Mouse (Mus musculus) ovary, postnatal 36 days (tissue): ENCODE data around the gene Dpt.

ENCODE experiments used
- DNase-seq: peaks from one replicate; pipeline ENCODE4 v3.0.0; 2022; ENCODE audit warnings: low spot score, mixed read lengths

Dpt gene

DNA sequence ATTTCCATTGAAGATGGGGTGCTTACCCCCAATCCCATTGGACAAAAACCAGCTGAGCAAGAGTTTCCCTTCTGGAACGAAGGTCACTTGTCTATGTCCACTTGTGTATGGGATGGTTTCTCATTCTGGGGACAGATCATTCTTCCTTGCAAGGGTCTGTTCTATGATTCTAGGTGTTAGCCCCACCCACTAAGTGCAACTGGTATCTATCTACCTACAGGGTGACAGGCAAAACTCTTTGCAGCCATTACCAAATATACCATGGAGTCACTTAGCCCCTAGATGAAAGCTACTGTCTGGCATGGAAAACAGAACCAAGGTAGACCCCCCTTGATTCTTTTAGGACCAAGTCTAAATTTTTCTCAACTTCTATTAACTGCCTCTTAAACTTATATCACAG lies 24.9 kb downstream of the Dpt start:
- no peak for DNase-seq

- DNase-seq, result no peak
Observed at GRCm38 (mm10) chr1:164821821-164822220, 25.4 kb downstream of the Dpt start.

DNA sequence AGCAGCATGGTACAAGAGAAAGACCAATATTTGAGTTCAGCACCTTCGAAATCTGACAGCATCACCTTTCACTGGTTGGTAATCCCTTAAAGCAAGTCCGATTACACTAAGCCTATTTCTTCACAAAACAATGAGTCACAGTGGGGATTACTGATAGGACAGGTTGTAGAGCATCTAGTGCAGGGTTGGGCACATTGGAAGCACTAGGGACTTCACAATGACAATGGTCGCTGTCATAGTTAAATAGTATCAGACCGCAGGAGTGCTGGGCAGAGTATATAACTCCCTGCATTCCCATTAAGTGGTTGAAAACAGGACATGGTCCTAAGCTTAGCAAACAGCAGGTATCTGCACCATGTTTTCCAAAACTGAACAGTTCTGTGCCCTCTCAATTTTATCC lies 25.8 kb downstream of the Dpt start:
- DNase-seq, result no peak

DNA sequence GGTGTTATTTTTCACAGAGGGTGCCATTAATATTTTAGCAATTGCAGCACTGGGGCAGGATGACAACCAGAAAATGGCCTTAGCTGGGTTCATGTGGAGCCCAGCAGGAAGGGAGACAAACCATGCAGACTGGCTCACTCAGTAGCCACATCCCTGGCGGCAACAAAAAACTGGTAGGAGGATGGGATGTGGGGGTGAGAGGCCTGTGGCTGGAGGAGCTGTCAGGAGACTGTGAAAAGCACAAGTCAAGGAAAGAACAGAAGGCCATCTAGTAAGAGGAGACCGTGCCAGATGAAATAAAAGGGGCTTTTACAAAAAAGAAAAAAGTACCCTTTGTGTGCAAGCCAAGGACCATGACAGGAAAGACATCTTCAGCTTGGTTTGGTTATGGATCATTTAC lies 28.5 kb downstream of the Dpt start:
- no peak for DNase-seq

DNA sequence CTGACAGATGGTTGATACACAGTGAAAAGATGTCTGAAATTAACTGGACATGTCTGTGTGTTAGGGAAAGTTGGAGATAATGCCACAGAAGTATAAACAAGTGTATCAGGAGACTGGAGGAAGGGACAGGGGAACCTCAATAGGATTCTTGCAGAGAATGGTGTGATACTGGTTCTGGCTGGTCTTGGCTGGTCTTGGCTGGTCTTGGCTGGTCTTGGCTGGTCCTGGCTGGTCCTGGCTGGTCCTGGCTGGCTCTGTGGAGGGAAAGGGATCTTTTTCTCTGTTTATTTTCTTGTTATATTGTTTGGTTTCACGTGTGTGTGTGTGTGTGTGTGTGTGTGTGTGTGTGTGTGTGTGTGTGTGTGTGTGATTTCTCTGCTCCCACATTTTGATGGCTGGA lies 33.4 kb downstream of the Dpt start:
- no peak for DNase-seq

DNA sequence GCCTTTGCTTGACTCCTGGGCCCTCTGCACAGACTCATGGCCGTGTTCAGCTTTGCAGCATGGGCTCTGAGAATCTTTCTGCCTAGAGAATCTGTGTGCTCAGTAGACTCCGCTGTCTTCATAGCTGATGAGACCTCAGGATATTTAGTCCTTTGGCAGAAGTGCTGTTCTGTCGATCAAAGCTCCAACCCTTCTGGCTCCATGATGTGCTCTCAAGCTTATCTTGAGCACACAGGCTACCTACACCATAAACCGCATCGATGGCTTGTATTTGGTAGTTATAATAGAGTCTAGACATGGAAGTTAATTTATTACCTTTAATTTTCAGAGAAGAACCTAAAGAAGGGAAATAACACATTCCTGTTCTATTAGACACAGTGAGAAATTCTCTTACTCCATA lies 36.0 kb downstream of the Dpt start:
- DNase-seq, result no peak

DNA sequence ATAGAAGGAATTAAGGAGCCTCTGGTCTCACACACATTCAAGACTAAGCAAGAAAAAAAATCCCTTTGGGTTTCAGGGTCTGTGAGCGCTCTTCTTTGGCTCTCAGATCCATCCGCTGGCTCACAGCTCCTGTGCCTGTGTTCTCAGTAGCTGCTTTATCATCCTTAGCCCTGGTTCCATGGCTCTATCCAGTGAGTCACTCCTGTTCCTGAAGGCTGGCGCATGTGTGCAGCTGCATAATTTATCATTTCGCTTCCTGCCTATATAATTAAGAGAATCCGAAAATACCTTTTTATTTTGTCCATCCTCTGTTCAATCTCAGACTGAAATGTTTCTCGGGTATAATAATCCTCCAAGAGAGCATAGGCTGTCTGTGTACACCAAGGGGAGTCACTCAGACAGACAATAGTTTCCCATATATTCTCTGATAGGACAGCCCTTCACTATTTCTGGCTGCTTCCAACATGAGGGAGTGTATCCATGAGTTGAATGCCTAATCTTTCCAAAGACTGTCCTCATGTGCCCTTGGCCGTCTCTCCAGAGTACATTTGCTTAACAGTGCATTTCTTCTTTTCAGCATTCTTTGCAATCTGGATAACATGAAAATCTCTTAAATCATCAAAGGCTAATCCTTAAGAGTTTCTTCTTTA lies 52.3 kb downstream of the Dpt start:
- no peak for DNase-seq

GRCm38 (mm10) chr1:164855700-164856099 lies 59.3 kb downstream of the Dpt start:
- DNase-seq, result peak; percentile 41

DNA sequence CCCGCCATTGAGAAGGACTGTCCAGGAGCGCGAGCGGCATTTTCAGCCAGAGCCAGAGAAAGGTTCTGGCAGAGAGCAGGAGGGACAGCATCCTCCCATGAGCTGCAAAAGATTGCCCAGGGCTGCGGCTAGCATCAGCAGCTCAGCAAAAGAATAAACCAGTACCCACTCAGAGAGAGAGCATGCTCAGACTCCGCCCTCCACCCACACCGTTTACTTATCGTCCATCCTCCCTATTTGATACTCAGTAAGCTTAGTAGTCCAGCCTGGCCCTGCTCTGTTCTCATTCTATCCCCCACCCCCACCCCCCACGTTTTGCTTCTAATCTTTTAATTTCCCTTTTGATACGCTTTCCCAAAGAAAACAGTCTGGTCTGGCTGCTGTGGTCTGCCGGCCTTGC lies 63.5 kb downstream of the Dpt start:
- DNase-seq, result no peak

DNA sequence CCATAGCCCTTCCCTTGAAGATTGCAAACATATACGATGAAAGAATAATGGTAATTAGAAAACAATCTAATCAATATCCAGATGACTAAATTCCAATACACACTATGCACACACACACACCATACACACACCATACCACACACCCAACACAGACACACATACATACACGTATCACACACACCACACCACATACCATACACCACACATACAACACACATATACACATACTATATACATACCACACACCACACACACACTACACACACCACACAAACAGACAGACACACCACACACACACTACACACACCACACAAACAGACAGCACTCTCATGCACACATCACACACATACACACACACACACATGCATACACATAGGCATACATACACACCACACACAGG lies 64.3 kb downstream of the Dpt start:
- DNase-seq, result no peak

DNA sequence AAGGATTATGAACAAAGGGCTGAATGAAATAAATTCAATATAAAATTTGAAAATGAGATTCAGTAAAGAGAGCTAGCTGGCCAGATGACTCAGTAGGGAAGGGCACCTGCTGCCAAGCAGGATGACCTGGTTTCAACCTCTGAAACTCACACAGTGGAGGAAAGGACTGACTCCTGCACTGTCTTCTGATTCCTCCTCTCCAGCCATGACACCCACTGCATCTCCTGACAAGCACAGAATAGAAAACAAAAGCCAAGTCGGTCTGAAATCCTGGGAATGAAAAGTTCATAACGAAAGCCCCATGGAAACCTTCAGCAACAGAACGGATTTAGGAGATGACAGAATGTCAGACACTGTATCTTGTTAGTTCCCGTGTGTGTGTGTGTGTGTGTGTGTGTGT lies 65.1 kb downstream of the Dpt start:
- no peak for DNase-seq

DNA sequence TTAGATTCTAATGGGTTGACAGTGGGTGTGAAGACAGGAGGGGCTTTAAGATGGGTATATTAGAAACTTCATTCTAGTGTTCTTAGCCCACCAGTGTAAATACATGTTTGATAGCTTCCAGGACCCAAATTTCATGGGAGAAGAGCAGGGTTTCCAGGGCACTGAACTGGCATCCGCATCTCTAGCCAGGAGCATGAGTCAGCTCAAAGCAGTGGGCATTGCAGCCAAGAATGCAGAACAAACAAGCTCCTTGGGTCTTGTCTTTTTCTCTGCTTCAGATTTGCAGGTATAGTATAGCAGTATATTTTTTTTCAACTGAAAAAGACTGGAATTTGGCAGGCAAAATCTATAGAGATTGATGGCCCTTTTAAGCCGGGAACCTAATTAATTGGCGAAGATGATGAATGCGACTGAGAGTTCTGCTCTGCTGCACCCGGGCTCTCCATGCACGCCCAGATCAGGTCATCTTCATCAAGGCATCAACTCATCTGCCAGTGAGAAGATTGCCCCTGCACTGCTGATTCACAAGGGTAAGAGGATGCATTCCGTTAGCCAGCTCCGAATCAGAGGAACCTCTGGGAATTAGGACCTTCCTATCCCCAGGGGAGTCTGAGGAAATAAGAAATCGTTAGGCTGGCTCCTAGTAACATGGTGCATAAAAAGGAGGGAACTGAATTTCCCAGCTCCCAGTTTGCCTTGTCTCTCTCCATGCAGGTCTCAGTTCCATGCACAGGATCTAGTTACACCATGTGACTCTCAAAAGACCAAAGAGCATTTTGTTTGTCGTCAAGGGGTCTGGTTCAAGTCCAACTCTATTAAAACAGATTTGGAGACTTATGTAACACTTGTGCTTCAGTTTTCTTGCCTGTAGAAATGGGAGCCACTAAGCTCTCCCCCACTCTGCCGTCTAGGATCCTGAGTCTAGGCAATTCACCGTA lies 66.8 kb downstream of the Dpt start:
- DNase-seq, result no peak

DNA sequence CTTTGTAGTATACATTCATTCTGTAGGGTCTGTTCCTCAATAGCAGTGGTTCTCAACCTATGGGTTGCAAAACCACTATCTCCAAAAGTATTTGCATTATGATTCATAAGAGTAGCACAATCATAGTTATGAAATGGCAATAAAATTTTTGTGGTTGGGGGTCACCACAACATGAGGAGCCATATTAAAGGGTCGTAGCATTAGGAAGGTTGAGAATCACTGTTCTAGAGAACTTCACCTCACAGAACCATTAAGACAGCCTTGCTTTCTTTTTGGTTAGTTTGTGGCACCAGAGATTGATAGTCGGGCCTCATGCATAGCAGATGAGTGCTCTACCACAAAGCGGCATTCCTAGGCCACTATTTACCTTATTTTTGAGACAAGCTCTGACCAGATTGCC lies 68.2 kb downstream of the Dpt start:
- no peak for DNase-seq

- DNase-seq, result no peak
Observed at GRCm38 (mm10) chr1:164870694-164871093, 74.2 kb downstream of the Dpt start.
